ENCODE assay signal across 19 mouse cellular contexts in genomic region chr1:180926286-180926685, GRCm38 (mm10). TPM values are rescaled to one million over a fixed set of nuclear protein-coding genes. Genes with fewer than 3 reads are reported as not detected.
"Had no signal": no experiment of that assay in that cellular context is flagged by ENCODE, and none has a peak within 500 bp of the region (broad histone marks: within the 10 kb centered on the region; RNA-seq: fewer than 3 reads in every experiment).

No protein-coding gene starts in this region.

- H3K4me2 ChIP-seq: kidney, embryonic 15.5 days; liver, embryonic 11.5 days; liver, embryonic 15.5 days; midbrain, embryonic 13.5 days; neural tube, embryonic 12.5 days had no signal

- H3K27me3 ChIP-seq: kidney, embryonic 15.5 days; midbrain, embryonic 13.5 days; neural tube, embryonic 12.5 days had no signal

- H3K9me3 ChIP-seq: kidney, embryonic 15.5 days; limb, embryonic 10.5 days; liver, embryonic 15.5 days; midbrain, embryonic 13.5 days; neural tube, embryonic 12.5 days had no signal

- H3K4me1 ChIP-seq: kidney, embryonic 15.5 days; limb, embryonic 10.5 days; midbrain, embryonic 13.5 days; neural tube, embryonic 12.5 days had no signal

- H3K9ac ChIP-seq: kidney, embryonic 15.5 days; liver, embryonic 15.5 days; midbrain, embryonic 13.5 days; neural tube, embryonic 12.5 days had no signal

- ATAC-seq: lung, postnatal 0 days; midbrain, embryonic 13.5 days had no signal

- H3K4me3 ChIP-seq: kidney, embryonic 15.5 days; left cerebral cortex, adult 2 months; limb, embryonic 10.5 days; liver, embryonic 15.5 days; midbrain, embryonic 13.5 days; myocyte; neural tube, embryonic 12.5 days had no signal

- H3K27ac ChIP-seq: kidney, embryonic 15.5 days; left cerebral cortex, adult 2 months; limb, embryonic 10.5 days; liver, embryonic 15.5 days; midbrain, embryonic 13.5 days; neural tube, embryonic 12.5 days had no signal

- H3K36me3 ChIP-seq: kidney, embryonic 15.5 days; limb, embryonic 10.5 days; liver, embryonic 15.5 days; midbrain, embryonic 13.5 days; neural tube, embryonic 12.5 days had no signal

- DNase-seq: kidney, adult 2 months; kidney, postnatal 14 days; lung, adult 2 months; lung, postnatal 36 days; retina, postnatal 1 day; right cerebral cortex, postnatal 14 days; thymus, adult 18-20 months; thymus, postnatal 14 days had no signal

RNA-seq across cellular contexts. Expression of gene Lefty1, which starts 8.5 kb away (rescaled TPM):
- polyA plus RNA-seq: midbrain, embryonic 13.5 days had no signal

RNA-seq across cellular contexts. Expression of gene Lefty2, which starts 33.4 kb away (rescaled TPM):
- total RNA-seq: megakaryocyte progenitor cell, adult 5-6 weeks had no signal
- polyA plus RNA-seq: kidney, adult 2 months; large intestine, adult 2 months; limb, embryonic 10.5 days; liver, embryonic 11.5 days; liver, embryonic 15.5 days; lung, adult 2 months; myocyte; neural tube, embryonic 12.5 days had no signal
